ENCODE assay signal across 8 mouse cellular contexts in genomic region chr1:7397807-7398446, GRCm38 (mm10).
DNase-seq lines count a peak whose midpoint lies in the region; ATAC-seq and TF ChIP-seq lines count a peak whose summit lies in the region.

No protein-coding gene starts in this region.

- peak overlapping the region; percentile 71 for H3K27ac ChIP-seq in bone marrow macrophage, adult 2 months (ENCODE audit: insufficient read depth, low read depth, low read length)
- no peak overlapping the region; the same call in 1 of the 2 replicates for H3K27ac ChIP-seq in embryonic fibroblast, embryonic 13.5 days (ENCODE audit: insufficient read depth, low read length)
- H3K27ac ChIP-seq in kidney, embryonic 14.5 days (ENCODE audit: low read depth, low read length) = peak overlapping the region; percentile 71; the same call in 1 of the 2 replicates
- peak overlapping the region; percentile 88 for H3K27ac ChIP-seq in limb, embryonic 15.5 days

- TF ChIP-seq CTCF in bone marrow macrophage, adult 2 months (IDR thresholded peaks at IDR 0.05; ENCODE audit: low read depth, low read length) = peak; percentile 55
- TF ChIP-seq CTCF in embryonic fibroblast, embryonic 13.5 days (IDR thresholded peaks at IDR 0.05; ENCODE audit: borderline replicate concordance, insufficient read depth, low read length) = peak; percentile 71

- peak overlapping the region; percentile 97 for H3K4me3 ChIP-seq in bone marrow macrophage, adult 2 months (ENCODE audit: insufficient read depth, low read length)
- H3K4me3 ChIP-seq in embryonic fibroblast, embryonic 13.5 days (ENCODE audit: insufficient read depth, low read length) = peak overlapping the region; percentile 69
- H3K4me3 ChIP-seq in kidney, embryonic 14.5 days (ENCODE audit: low read length) = peak overlapping the region; percentile 68
- H3K4me3 ChIP-seq in limb, embryonic 15.5 days = peak overlapping the region; percentile 87

- peak; percentile 99 for DNase-seq in A20 (ENCODE audit: low read depth, low spot score)
- peak; percentile 95 to 97 for DNase-seq in heart, adult 9 months (ENCODE audit: low spot score in 2 of 2)
- peak; percentile 83 to 94 for DNase-seq in monocyte, adult 2 months (ENCODE audit: low read depth in 1 of 2, low spot score in 2 of 2)
- peak; percentile 97 to 98 for DNase-seq in spleen, postnatal 36 days (ENCODE audit: low spot score in 2 of 2)

- H3K4me2 ChIP-seq in kidney, embryonic 14.5 days (replicated peaks; ENCODE audit: low read depth, low read length) = peak overlapping the region; percentile 54
- peak overlapping the region; percentile 68 for H3K4me2 ChIP-seq in limb, embryonic 15.5 days

- peak overlapping the region; percentile 73 for H3K9ac ChIP-seq in kidney, embryonic 14.5 days (ENCODE audit: low read depth, low read length)
- peak overlapping the region; percentile 56 for H3K9ac ChIP-seq in limb, embryonic 15.5 days

- H3K9me3 ChIP-seq in kidney, embryonic 14.5 days (ENCODE audit: control insufficient read depth, low read length) = no peaks in the 10 kb centered on the region
- H3K9me3 ChIP-seq in limb, embryonic 15.5 days = no peaks in the 10 kb centered on the region

- peak; percentile 97 for ATAC-seq in kidney, embryonic 14.5 days (ENCODE audit: low FRiP score, low TSS enrichment)
- ATAC-seq in limb, embryonic 15.5 days (ENCODE audit: insufficient number of reproducible peaks, low FRiP score, low TSS enrichment, low read depth) = peak; percentile 99

- no peaks in the 10 kb centered on the region for H3K27me3 ChIP-seq in kidney, embryonic 14.5 days (ENCODE audit: control insufficient read depth, insufficient read depth, low read length)
- H3K27me3 ChIP-seq in limb, embryonic 15.5 days = no peaks in the 10 kb centered on the region

- no peaks in the 10 kb centered on the region for H3K36me3 ChIP-seq in kidney, embryonic 14.5 days (ENCODE audit: control insufficient read depth, insufficient read depth, low read length)
- H3K36me3 ChIP-seq in limb, embryonic 15.5 days = no peaks in the 10 kb centered on the region

- under 1% methylated on average over 41 of the region's 46 CpGs for WGBS in kidney, embryonic 14.5 days
- under 1% methylated on average over 46 of the region's 46 CpGs for WGBS in limb, embryonic 15.5 days

- no peak for TF ChIP-seq POLR2A in bone marrow macrophage, adult 2 months (IDR thresholded peaks at IDR 0.05; ENCODE audit: borderline replicate concordance, low read depth, low read length)
- no peak for TF ChIP-seq POLR2A in embryonic fibroblast, embryonic 13.5 days (IDR thresholded peaks at IDR 0.05; ENCODE audit: low read depth, low read length)

- H3K4me1 ChIP-seq in bone marrow macrophage, adult 2 months (ENCODE audit: control insufficient read depth, insufficient read depth, low read length) = peaks cover 3% of the 10 kb centered on the region; the same call in 1 of the 2 replicates
- no peaks in the 10 kb centered on the region for H3K4me1 ChIP-seq in embryonic fibroblast, embryonic 13.5 days (ENCODE audit: control insufficient read depth, insufficient read depth, low read length)
- no peaks in the 10 kb centered on the region for H3K4me1 ChIP-seq in kidney, embryonic 14.5 days (ENCODE audit: control insufficient read depth, insufficient read depth, low read length)
- no peaks in the 10 kb centered on the region for H3K4me1 ChIP-seq in limb, embryonic 15.5 days
